Mouse (Mus musculus): ENCODE data around the gene Echdc2. TPM values are rescaled to one million over a fixed set of nuclear protein-coding genes. Genes with fewer than 3 reads are reported as not detected.
"Not testable (repeated sequence)": the region's sequence is repeated elsewhere in the genome, so short reads cannot be mapped to it uniquely, and the experiment has no call there.

The Echdc2 gene
- total and polyA plus RNA-seq, 3 experiments = 45.5 to 54.3 (median 51.1) TPM

DNA sequence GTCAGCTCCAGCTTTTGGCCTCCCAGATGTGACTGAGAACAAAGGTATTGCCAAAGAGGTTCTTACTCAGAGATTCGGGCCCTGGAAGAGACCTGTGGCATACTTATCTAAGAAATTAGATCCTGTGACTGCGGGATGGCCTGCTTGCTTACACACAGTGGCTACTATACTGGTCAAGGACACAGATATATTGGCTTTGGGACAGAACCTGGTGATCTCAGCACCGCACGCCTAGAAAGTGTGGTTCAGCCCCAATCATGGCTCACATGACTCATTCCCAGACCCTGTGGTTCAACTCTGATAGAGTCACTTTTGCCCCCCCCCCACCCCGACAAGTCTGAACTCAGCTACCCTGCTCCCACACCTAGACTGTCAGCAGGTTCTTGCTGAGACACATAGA, 28.3 kb upstream of the Echdc2 start:
- peaks cover 5 to 21% of the 10 kb centered on the region in 2 experiments; a peak in 2 of 4 replicates for H3K4me1 ChIP-seq (ENCODE audit: control insufficient read depth in 1 of 2, insufficient read depth in 2 of 2)
- H3K9me3 ChIP-seq (replicated peaks; ENCODE audit: low read length) = no peaks in the 10 kb centered on the region
- TF ChIP-seq PAX5 (IDR thresholded peaks at IDR 0.05; ENCODE audit: low read length) (no peak), BHLHE40 (IDR thresholded peaks at IDR 0.05; ENCODE audit: low read depth, low read length) (peak; percentile 63)
- H3K4me3 ChIP-seq (replicated peaks in 1 of 3; ENCODE audit: low read depth in 2 of 3, low read length in 2 of 3, poor library complexity in 1 of 3) = no peak overlapping the region
- no peak for DNase-seq (ENCODE audit: extremely low read depth)
- H3K36me3 ChIP-seq (replicated peaks in 1 of 2; ENCODE audit: control insufficient read depth in 1 of 2, insufficient read depth in 1 of 2, low read length in 1 of 2) = no peaks in the 10 kb centered on the region
- H3K27me3 ChIP-seq (replicated peaks) = no peaks in the 10 kb centered on the region
- H3K27ac ChIP-seq (ENCODE audit: insufficient read depth, low read depth) = no peak overlapping the region
- H3K4me2 ChIP-seq (ENCODE audit: insufficient read depth, low read depth, poor library complexity, severe bottlenecking) = no peak overlapping the region
- dilution Hi-C loops (cut with MboI; ENCODE audit: extremely low pct_ligation_motif_present, extremely low pct_unique_long_range_greater_than_20kb, low sequenced_read_pairs) = no loop called here
- H3K9ac ChIP-seq (ENCODE audit: insufficient read depth, low read depth) = no peak overlapping the region
- no peaks in the 10 kb centered on the region for H3K79me2 ChIP-seq (replicated peaks; ENCODE audit: control insufficient read depth, extremely low read depth, insufficient read depth, poor library complexity, severe bottlenecking)
- in situ Hi-C loops (cut with MboI; ENCODE audit: low pct_ligation_motif_present, low pct_unique_long_range_greater_than_20kb, low sequenced_read_pairs) = no loop called here

GRCm38 (mm10) chr4:108143178-108143577, 22.1 kb upstream of the Echdc2 start:
- H3K27ac ChIP-seq (ENCODE audit: insufficient read depth, low read depth); H3K9ac ChIP-seq (ENCODE audit: insufficient read depth, low read depth); H3K36me3 ChIP-seq (replicated peaks in 1 of 2; ENCODE audit: control insufficient read depth in 1 of 2, insufficient read depth in 1 of 2, low read length in 1 of 2); H3K4me2 ChIP-seq (ENCODE audit: insufficient read depth, low read depth, poor library complexity, severe bottlenecking); in situ Hi-C loops (cut with MboI; ENCODE audit: low pct_ligation_motif_present, low pct_unique_long_range_greater_than_20kb, low sequenced_read_pairs); dilution Hi-C loops (cut with MboI; ENCODE audit: extremely low pct_ligation_motif_present, extremely low pct_unique_long_range_greater_than_20kb, low sequenced_read_pairs); H3K9me3 ChIP-seq (replicated peaks; ENCODE audit: low read length); H3K79me2 ChIP-seq (replicated peaks; ENCODE audit: control insufficient read depth, extremely low read depth, insufficient read depth, poor library complexity, severe bottlenecking); H3K4me3 ChIP-seq (replicated peaks in 1 of 3; ENCODE audit: low read depth in 2 of 3, low read length in 2 of 3, poor library complexity in 1 of 3); DNase-seq (ENCODE audit: extremely low read depth); H3K4me1 ChIP-seq (ENCODE audit: control insufficient read depth in 1 of 2, insufficient read depth in 2 of 2); H3K27me3 ChIP-seq (replicated peaks): not testable (repeated sequence)
- TF ChIP-seq RAD21 (IDR thresholded peaks at IDR 0.05; ENCODE audit: low read depth, low read length) = peak; percentile 12
- peak in 1 of 2 experiments; percentile 17; a peak in 1 of 4 replicates for TF ChIP-seq CTCF (conservative IDR thresholded peaks at IDR 0.05 in 1 of 2, IDR thresholded peaks at IDR 0.05 in 1 of 2; ENCODE audit: low read depth in 2 of 2, low read length in 2 of 2)

DNA sequence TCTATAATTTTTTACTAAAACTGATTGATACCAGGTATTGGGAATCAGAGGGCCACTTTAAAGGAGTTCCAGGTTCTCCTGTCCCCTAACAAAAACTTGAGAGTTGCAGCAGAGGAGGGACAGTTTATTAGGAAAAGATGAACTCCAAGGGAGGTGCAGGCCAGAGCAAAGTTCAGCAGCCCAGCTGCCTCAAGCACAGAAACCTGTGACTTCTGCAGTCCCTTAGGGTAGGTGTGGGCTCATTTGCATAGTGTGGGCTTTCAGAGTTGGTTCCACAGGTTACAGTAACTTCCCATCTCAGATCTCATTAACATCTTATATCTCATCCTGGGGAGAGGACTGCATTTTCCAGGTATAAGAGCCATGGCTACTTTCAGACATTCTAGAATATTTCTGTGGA, 21.5 kb upstream of the Echdc2 start:
- H3K4me2 ChIP-seq (ENCODE audit: insufficient read depth, low read depth, poor library complexity, severe bottlenecking) = no peak overlapping the region
- no peak overlapping the region for H3K9ac ChIP-seq (ENCODE audit: insufficient read depth, low read depth)
- H3K79me2 ChIP-seq (replicated peaks; ENCODE audit: control insufficient read depth, extremely low read depth, insufficient read depth, poor library complexity, severe bottlenecking) = no peaks in the 10 kb centered on the region
- in situ Hi-C loops (cut with MboI; ENCODE audit: low pct_ligation_motif_present, low pct_unique_long_range_greater_than_20kb, low sequenced_read_pairs) (no loop called here), dilution Hi-C loops (cut with MboI; ENCODE audit: extremely low pct_ligation_motif_present, extremely low pct_unique_long_range_greater_than_20kb, low sequenced_read_pairs) (no loop called here)
- H3K27ac ChIP-seq (ENCODE audit: insufficient read depth, low read depth) = no peak overlapping the region
- TF ChIP-seq JUND (conservative IDR thresholded peaks at IDR 0.05; ENCODE audit: low read depth, low read length) (no peak), RAD21 (IDR thresholded peaks at IDR 0.05; ENCODE audit: low read depth, low read length) (no peak), MAFK (IDR thresholded peaks at IDR 0.05; ENCODE audit: insufficient replicate concordance, low read length) (no peak), MEF2A (IDR thresholded peaks at IDR 0.05; ENCODE audit: borderline replicate concordance, low read depth, low read length) (no peak), USF1 (IDR thresholded peaks at IDR 0.05; ENCODE audit: low read depth, low read length) (no peak), CHD1 (IDR thresholded peaks at IDR 0.05; ENCODE audit: low read depth, low read length) (no peak), ZKSCAN1 (IDR thresholded peaks at IDR 0.05; ENCODE audit: borderline replicate concordance, low read depth, low read length) (no peak), SIN3A (IDR thresholded peaks at IDR 0.05; ENCODE audit: low read length) (no peak), CTCF (conservative IDR thresholded peaks at IDR 0.05 in 1 of 2, IDR thresholded peaks at IDR 0.05 in 1 of 2; ENCODE audit: low read depth in 2 of 2, low read length in 2 of 2) (no peak), E2F4 (IDR thresholded peaks at IDR 0.05; ENCODE audit: insufficient replicate concordance, low read depth, low read length) (no peak), GABPA (IDR thresholded peaks at IDR 0.05; ENCODE audit: insufficient replicate concordance, low read depth, low read length) (no peak)
- peaks cover 5% of the 10 kb centered on the region for H3K9me3 ChIP-seq (replicated peaks; ENCODE audit: low read length)
- H3K4me1 ChIP-seq (ENCODE audit: control insufficient read depth in 1 of 2, insufficient read depth in 2 of 2) = peaks cover 0 to 7% of the 10 kb centered on the region in 2 experiments; a peak in 2 of 4 replicates
- DNase-seq (ENCODE audit: extremely low read depth) = no peak
- no peaks in the 10 kb centered on the region for H3K27me3 ChIP-seq (replicated peaks)
- H3K4me3 ChIP-seq (replicated peaks in 1 of 3; ENCODE audit: low read depth in 2 of 3, low read length in 2 of 3, poor library complexity in 1 of 3) = no peak overlapping the region
- no peaks in the 10 kb centered on the region for H3K36me3 ChIP-seq (replicated peaks in 1 of 2; ENCODE audit: control insufficient read depth in 1 of 2, insufficient read depth in 1 of 2, low read length in 1 of 2)

Data from CH12.LX (cell line).